Mouse (Mus musculus) E14TG2a.4 (cell line): ENCODE data around the gene Skida1.

Experiments used
- CTCF ChIP-seq: conservative IDR thresholded peaks from 2 replicates; pipeline ENCODE4 v1.5.1; 2014; ENCODE audit warnings: low read length
- NANOG ChIP-seq: IDR thresholded peaks from 2 replicates; pipeline ENCODE4 v1.6.1; 2014; ENCODE audit warnings: borderline replicate concordance, low read length, mixed read lengths
- POU5F1 ChIP-seq: IDR thresholded peaks from 2 replicates; pipeline ENCODE4 v1.6.1; 2014; ENCODE audit warnings: low read length, borderline replicate concordance

DNA sequence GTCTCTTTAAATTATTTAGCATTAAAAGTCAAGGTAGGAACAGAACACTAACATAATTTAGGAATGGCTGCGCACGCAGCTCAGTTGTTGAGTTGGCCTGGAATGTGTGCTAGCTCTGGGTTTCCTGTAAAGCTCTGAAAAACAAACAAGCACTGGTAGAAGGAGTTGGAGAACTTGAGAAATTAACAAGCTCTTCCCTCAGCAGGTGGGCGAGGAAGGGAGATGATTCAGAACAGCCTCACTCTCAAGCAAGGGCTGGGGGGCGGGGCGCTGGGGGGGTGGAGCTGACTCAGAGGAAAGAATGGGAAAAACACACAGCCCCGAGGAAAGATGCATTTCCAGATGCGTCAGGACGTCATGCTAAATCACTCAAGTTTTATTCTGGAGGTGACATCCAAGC lies 43.7 kb downstream of the Skida1 start:
- TF ChIP-seq CTCF: no peak
- no peak for TF ChIP-seq NANOG
- no peak for TF ChIP-seq POU5F1
